23 mouse cellular contexts compared by ENCODE assay signal in genomic region chr2:102365983-102366545, GRCm38 (mm10). TPM values are rescaled to one million over a fixed set of nuclear protein-coding genes. Genes with fewer than 3 reads are reported as not detected.
DNase-seq lines count a peak whose midpoint lies in the region; ATAC-seq and TF ChIP-seq lines count a peak whose summit lies in the region.
"Had no signal": no experiment of that assay in that cellular context is flagged by ENCODE, and none has a peak within 500 bp of the region (broad histone marks: within the 10 kb centered on the region; RNA-seq: fewer than 3 reads in every experiment).

No protein-coding gene starts in this region.

- H3K9me3 ChIP-seq in liver, postnatal 0 days (ENCODE audit: low read length): no peaks in the 10 kb centered on the region
- H3K9me3 ChIP-seq: heart, embryonic 13.5 days; hindbrain, embryonic 15.5 days; limb, embryonic 12.5 days; lung, embryonic 15.5 days; midbrain, embryonic 12.5 days had no signal

- H3K4me1 ChIP-seq in liver, postnatal 0 days (ENCODE audit: insufficient read depth): peaks cover 35% of the 10 kb centered on the region
- H3K4me1 ChIP-seq: hindbrain, embryonic 15.5 days; limb, embryonic 12.5 days; midbrain, embryonic 12.5 days had no signal

- ATAC-seq in erythroid progenitor cell, adult 5-6 weeks (replicated peaks; ENCODE audit: low FRiP score, poor library complexity, severe bottlenecking): peak; percentile 82
- ATAC-seq in liver, postnatal 0 days: peak; percentile 89
- ATAC-seq: activated CD4-positive, CD25-positive, alpha-beta regulatory T cell, adult 4 months; forebrain, embryonic 16.5 days; intestine, embryonic 16.5 days; Patski had no signal

- WGBS in liver, postnatal 0 days (ENCODE audit: insufficient replicate concordance): 57% methylated on average over 7 of the region's 7 CpGs

- peak overlapping the region; percentile 48 for H3K4me2 ChIP-seq in liver, postnatal 0 days (ENCODE audit: low read depth, low read length)
- H3K4me2 ChIP-seq: heart, embryonic 13.5 days; hindbrain, embryonic 15.5 days; limb, embryonic 12.5 days; lung, embryonic 15.5 days; midbrain, embryonic 12.5 days had no signal

- peak; percentile 92 for TF ChIP-seq EP300 in liver, postnatal 0 days (IDR thresholded peaks at IDR 0.05; ENCODE audit: low read depth)

- no peak for TF ChIP-seq CTCF in liver, postnatal 0 days (IDR thresholded peaks at IDR 0.05; ENCODE audit: low read depth)

- peak; percentile 43 for DNase-seq in lung, postnatal 25 days (ENCODE audit: low spot score)
- DNase-seq in lung, postnatal 14 days: no peak
- peak; percentile 79 for DNase-seq in MEL-GATA-1-ER (ENCODE audit: extremely low read depth, low read depth)
- no peak for DNase-seq in liver, postnatal 0 days
- DNase-seq in cerebellum, adult 9-11 months: no peak
- no peak for DNase-seq in urinary bladder, postnatal 25 days (ENCODE audit: low spot score)
- DNase-seq in thymus, postnatal 25 days: no peak
- DNase-seq: adrenal gland, postnatal 14 days; cerebellum, postnatal 25 days; gastrocnemius, adult 2 months; heart, postnatal 36 days; spleen, adult 18-20 months; thymus, postnatal 4 days had no signal

- peak overlapping the region; percentile 66 for H3K27ac ChIP-seq in liver, postnatal 0 days (ENCODE audit: low read depth)
- H3K27ac ChIP-seq: gastrocnemius, adult 2 months; heart, embryonic 13.5 days; hindbrain, embryonic 15.5 days; limb, embryonic 12.5 days; lung, embryonic 15.5 days; midbrain, embryonic 12.5 days had no signal

- no peak overlapping the region for H3K9ac ChIP-seq in liver, postnatal 0 days (replicated peaks)
- H3K9ac ChIP-seq: heart, embryonic 13.5 days; hindbrain, embryonic 15.5 days; limb, embryonic 12.5 days; lung, embryonic 15.5 days; midbrain, embryonic 12.5 days had no signal

- H3K27me3 ChIP-seq in liver, postnatal 0 days (ENCODE audit: insufficient read depth, low read length): no peaks in the 10 kb centered on the region
- H3K27me3 ChIP-seq: heart, embryonic 13.5 days; hindbrain, embryonic 15.5 days; limb, embryonic 12.5 days; lung, embryonic 15.5 days; midbrain, embryonic 12.5 days; Patski had no signal

- no peaks in the 10 kb centered on the region for H3K36me3 ChIP-seq in liver, postnatal 0 days (replicated peaks; ENCODE audit: insufficient read depth, low read length)
- H3K36me3 ChIP-seq: heart, embryonic 13.5 days; hindbrain, embryonic 15.5 days; lung, embryonic 15.5 days; midbrain, embryonic 12.5 days had no signal

- no peak overlapping the region for H3K4me3 ChIP-seq in liver, postnatal 0 days (ENCODE audit: low read depth, low read length)
- H3K4me3 ChIP-seq: gastrocnemius, adult 2 months; heart, embryonic 13.5 days; hindbrain, embryonic 15.5 days; limb, embryonic 12.5 days; lung, embryonic 15.5 days; midbrain, embryonic 12.5 days had no signal

RNA-seq across cellular contexts. Expression of gene Trim44, which starts 41.6 kb away (rescaled TPM):
- 25.2 and 26.3 TPM in 2 replicates for total RNA-seq in erythroid progenitor cell, adult 5-6 weeks (2015; ENCODE audit: low replicate concordance)
- total RNA-seq in erythroid progenitor cell, adult 5-6 weeks (2017; ENCODE audit: low replicate concordance): 21.8 and 23.6 TPM in 2 replicates
- polyA plus RNA-seq in liver, postnatal 0 days (2015; fragmentation: Nextera tagmentation; extraction: Ambion mirVana): 4.9 and 5.5 TPM in 2 replicates

Comparison
In these comparisons a context has a peak if more than half of its experiments do, and no peak if none do; other contexts are left out.
1. DNase-seq: peak in lung, postnatal 25 days (single experiment) and MEL-GATA-1-ER (single experiment); none in lung, postnatal 14 days (single experiment), liver, postnatal 0 days (single experiment), cerebellum, adult 9-11 months (single experiment), urinary bladder, postnatal 25 days (single experiment) and thymus, postnatal 25 days (single experiment).